Mouse (Mus musculus) forebrain, embryonic 13.5 days (tissue): Measurements from ENCODE around the gene Cemip. TPM values are rescaled to one million over a fixed set of nuclear protein-coding genes. Genes with fewer than 3 reads are reported as not detected.

Source experiments
- ATAC-seq: fragments of 200-750 bp; cut with Nextera tagmentation; 2 replicates; pipeline ENCODE4 v1.8.0; 2017
- H3K27ac ChIP-seq: fragments of 300-500 bp; sonication (generic); 2 replicates; pipeline ENCODE4 v1.5.1; 2015; ENCODE audit warnings: inconsistent platforms, mild to moderate bottlenecking, moderate library complexity
- H3K27me3 ChIP-seq: fragments of 300-500 bp; sonication (generic); 2 replicates; pipeline ENCODE4 v1.6.1; 2015; ENCODE audit warnings: mild to moderate bottlenecking, inconsistent platforms
- H3K36me3 ChIP-seq: fragments of 300-500 bp; sonication (generic); 2 replicates; pipeline ENCODE4 v1.6.1; 2015; ENCODE audit warnings: mild to moderate bottlenecking, inconsistent platforms; ENCODE audit not compliant: poor library complexity, severe bottlenecking
- H3K4me1 ChIP-seq: fragments of 300-500 bp; sonication (generic); 2 replicates; pipeline ENCODE4 v1.6.1; 2015; ENCODE audit warnings: inconsistent platforms
- H3K4me2 ChIP-seq: fragments of 300-500 bp; sonication (generic); 2 replicates; pipeline ENCODE4 v1.6.1; 2015; ENCODE audit warnings: inconsistent platforms, mild to moderate bottlenecking, moderate library complexity
- H3K4me3 ChIP-seq: fragments of 300-500 bp; sonication (generic); 2 replicates; pipeline ENCODE4 v1.5.1; 2015; ENCODE audit warnings: mild to moderate bottlenecking, inconsistent platforms
- H3K9ac ChIP-seq: fragments of 300-500 bp; sonication (generic); 2 replicates; pipeline ENCODE4 v1.6.1; 2015; ENCODE audit warnings: mild to moderate bottlenecking, inconsistent platforms
- H3K9me3 ChIP-seq: fragments of 300-500 bp; sonication (generic); replicated peaks from 2 replicates; pipeline ENCODE4 v1.6.1; 2016; ENCODE audit warnings: inconsistent platforms
- WGBS: fragments of 180-500 bp; shearing (Covaris S2); methylation state at CpG from one replicate; pipeline ENCODE4 v1.1.7; 2015; 5-methylcytosine and 5-hydroxymethylcytosine counted together
- polyA plus RNA-seq: library from polyadenylated mRNA; unstranded; fragments of >200 nt; fragmentation: Nextera tagmentation; extraction: Ambion mirVana; gene quantifications from 2 replicates; pipeline ENCODE4 v1.2.1, GENCODE M21; 2015

Gene Cemip
- polyA plus RNA-seq, 1 experiment from 2014 or later: 0.81 TPM

- Histone ChIP-seq H3K4me1 (no peaks in the 10 kb centered on the region), H3K4me3 (no peak overlapping the region), H3K9me3 (no peaks in the 10 kb centered on the region), H3K4me2 (no peak overlapping the region), H3K36me3 (no peaks in the 10 kb centered on the region), H3K27ac (no peak overlapping the region), H3K9ac (no peak overlapping the region), H3K27me3 (no peaks in the 10 kb centered on the region)
- ATAC-seq: no peak
- 75% methylated on average over 1 of the region's 1 CpGs for WGBS
Observed at GRCm38 (mm10) chr7:83978410-83978809, 107.9 kb downstream of the Cemip start.

- no peak overlapping the region for H3K4me3 ChIP-seq
- 90% methylated on average over 6 of the region's 6 CpGs for WGBS
- no peak overlapping the region for H3K4me2 ChIP-seq
- H3K36me3 ChIP-seq: no peaks in the 10 kb centered on the region
- no peaks in the 10 kb centered on the region for H3K4me1 ChIP-seq
- H3K9ac ChIP-seq: no peak overlapping the region
- no peak for ATAC-seq
- no peaks in the 10 kb centered on the region for H3K9me3 ChIP-seq
- no peak overlapping the region for H3K27ac ChIP-seq
- no peaks in the 10 kb centered on the region for H3K27me3 ChIP-seq
Observed at GRCm38 (mm10) chr7:83976413-83976958, 109.8 kb downstream of the Cemip start.

DNA sequence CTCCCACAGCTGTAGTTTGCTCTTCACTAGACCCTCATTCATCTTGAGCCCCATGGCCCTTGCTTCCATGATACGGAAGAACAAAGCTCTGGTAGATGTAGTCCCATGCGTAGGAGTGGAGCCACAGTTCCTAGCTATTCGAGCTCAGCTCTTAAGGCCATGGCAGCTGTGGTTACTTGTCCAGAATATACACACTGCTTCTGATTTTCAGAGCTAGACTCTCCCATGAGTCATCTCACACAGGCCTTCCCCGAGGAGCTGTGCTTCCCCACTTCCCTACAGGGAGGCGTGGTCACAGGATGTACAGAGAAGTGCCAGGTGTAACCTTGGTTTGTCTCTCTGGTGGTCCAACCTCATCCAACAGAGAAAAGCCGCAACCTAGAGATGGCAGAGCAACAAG is 111.0 kb downstream of the Cemip start:
- Histone ChIP-seq H3K27me3 (no peaks in the 10 kb centered on the region), H3K9me3 (no peaks in the 10 kb centered on the region), H3K27ac (no peak overlapping the region), H3K4me2 (no peak overlapping the region), H3K4me1 (no peaks in the 10 kb centered on the region), H3K36me3 (no peaks in the 10 kb centered on the region), H3K9ac (no peak overlapping the region), H3K4me3 (no peak overlapping the region)
- ATAC-seq: no peak
- WGBS: 87% methylated on average over 6 of the region's 6 CpGs

GRCm38 (mm10) chr7:83972485-83972884 is 113.8 kb downstream of the Cemip start:
- Histone ChIP-seq H3K9me3 (no peaks in the 10 kb centered on the region), H3K4me3 (no peak overlapping the region), H3K36me3 (no peaks in the 10 kb centered on the region), H3K4me1 (no peaks in the 10 kb centered on the region), H3K27me3 (no peaks in the 10 kb centered on the region), H3K4me2 (no peak overlapping the region), H3K27ac (no peak overlapping the region), H3K9ac (no peak overlapping the region)
- no peak for ATAC-seq
- WGBS: 77% methylated on average over 7 of the region's 7 CpGs

GRCm38 (mm10) chr7:83966047-83966818 is 120.1 kb downstream of the Cemip start:
- H3K4me2 ChIP-seq: no peak overlapping the region
- no peaks in the 10 kb centered on the region for H3K36me3 ChIP-seq
- H3K9me3 ChIP-seq: no peaks in the 10 kb centered on the region
- ATAC-seq: no peak
- H3K4me3 ChIP-seq: no peak overlapping the region
- H3K9ac ChIP-seq: no peak overlapping the region
- no peaks in the 10 kb centered on the region for H3K27me3 ChIP-seq
- H3K27ac ChIP-seq: no peak overlapping the region
- 86% methylated on average over 5 of the region's 5 CpGs for WGBS
- H3K4me1 ChIP-seq: no peaks in the 10 kb centered on the region

- Histone ChIP-seq H3K36me3 (no peaks in the 10 kb centered on the region), H3K27ac (no peak overlapping the region), H3K4me1 (no peaks in the 10 kb centered on the region), H3K4me2 (no peak overlapping the region), H3K9me3 (no peaks in the 10 kb centered on the region), H3K4me3 (no peak overlapping the region), H3K27me3 (no peaks in the 10 kb centered on the region), H3K9ac (no peak overlapping the region)
- ATAC-seq: no peak
Observed at GRCm38 (mm10) chr7:83965181-83965580, 121.1 kb downstream of the Cemip start.

DNA sequence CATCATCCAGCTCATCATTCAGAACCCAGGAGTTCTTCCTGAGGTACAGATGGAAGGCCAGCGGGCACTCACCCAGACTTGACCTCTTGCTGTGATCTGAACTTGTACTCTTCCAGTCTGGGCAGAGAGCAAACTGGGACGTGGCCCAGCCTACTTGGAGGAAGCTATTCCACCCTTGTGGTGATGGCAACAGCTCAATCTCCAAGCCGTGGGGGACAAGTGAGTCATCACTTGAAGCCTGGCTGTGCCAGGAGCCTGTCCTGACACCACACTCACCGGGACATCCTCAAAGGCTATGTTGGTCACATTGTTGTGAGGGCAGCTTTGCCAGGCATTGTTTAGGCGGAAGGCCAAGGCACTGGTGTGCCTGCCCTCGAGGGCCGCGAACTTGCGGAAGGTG is 133.8 kb downstream of the Cemip start:
- no peaks in the 10 kb centered on the region for H3K4me1 ChIP-seq
- no peak overlapping the region for H3K9ac ChIP-seq
- H3K4me3 ChIP-seq: no peak overlapping the region
- WGBS: 89% methylated on average over 9 of the region's 9 CpGs
- H3K27ac ChIP-seq: no peak overlapping the region
- H3K36me3 ChIP-seq: no peaks in the 10 kb centered on the region
- H3K27me3 ChIP-seq: no peaks in the 10 kb centered on the region
- H3K4me2 ChIP-seq: no peak overlapping the region
- no peak for ATAC-seq
- no peaks in the 10 kb centered on the region for H3K9me3 ChIP-seq

- H3K9ac ChIP-seq: no peak overlapping the region
- no peak overlapping the region for H3K4me3 ChIP-seq
- 91% methylated on average over 14 of the region's 14 CpGs for WGBS
- no peaks in the 10 kb centered on the region for H3K9me3 ChIP-seq
- no peak for ATAC-seq
- no peaks in the 10 kb centered on the region for H3K27me3 ChIP-seq
- H3K36me3 ChIP-seq: no peaks in the 10 kb centered on the region
- no peaks in the 10 kb centered on the region for H3K4me1 ChIP-seq
- H3K27ac ChIP-seq: no peak overlapping the region
- H3K4me2 ChIP-seq: no peak overlapping the region
Observed at GRCm38 (mm10) chr7:83951327-83951726, 135.0 kb downstream of the Cemip start.

DNA sequence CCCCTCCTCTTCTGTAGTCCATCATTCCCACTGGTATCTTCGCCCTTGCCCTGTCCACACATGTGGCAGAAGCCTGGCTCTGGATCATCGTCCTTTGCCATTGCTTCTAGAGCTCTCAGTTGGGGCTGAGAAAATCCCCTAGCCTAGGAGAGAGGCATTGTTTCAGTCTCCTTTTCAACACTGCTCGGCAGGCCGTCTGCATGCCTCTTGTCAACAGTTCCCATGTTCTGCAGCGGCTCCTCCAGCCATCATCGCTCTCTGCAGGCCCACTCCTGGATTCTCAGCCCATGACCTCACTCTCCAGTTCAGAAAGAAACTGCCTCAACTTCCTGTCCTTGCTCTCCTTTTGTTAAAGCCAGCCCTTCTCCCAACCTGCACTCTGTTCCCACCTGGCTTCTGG is 136.6 kb downstream of the Cemip start:
- no peaks in the 10 kb centered on the region for H3K9me3 ChIP-seq
- ATAC-seq: no peak
- no peaks in the 10 kb centered on the region for H3K27me3 ChIP-seq
- no peak overlapping the region for H3K9ac ChIP-seq
- no peak overlapping the region for H3K27ac ChIP-seq
- no peaks in the 10 kb centered on the region for H3K36me3 ChIP-seq
- no peak overlapping the region for H3K4me2 ChIP-seq
- no peak overlapping the region for H3K4me3 ChIP-seq
- no peaks in the 10 kb centered on the region for H3K4me1 ChIP-seq
- 55% methylated on average over 6 of the region's 6 CpGs for WGBS

GRCm38 (mm10) chr7:83948743-83949142 is 137.6 kb downstream of the Cemip start:
- Histone ChIP-seq H3K36me3 (no peaks in the 10 kb centered on the region), H3K9me3 (no peaks in the 10 kb centered on the region), H3K9ac (no peak overlapping the region), H3K4me3 (no peak overlapping the region), H3K27ac (no peak overlapping the region), H3K4me1 (no peaks in the 10 kb centered on the region), H3K27me3 (no peaks in the 10 kb centered on the region), H3K4me2 (no peak overlapping the region)
- 82% methylated on average over 7 of the region's 7 CpGs for WGBS
- ATAC-seq: no peak

- no peaks in the 10 kb centered on the region for H3K9me3 ChIP-seq
- H3K4me2 ChIP-seq: no peak overlapping the region
- no peaks in the 10 kb centered on the region for H3K27me3 ChIP-seq
- 88% methylated on average over 8 of the region's 8 CpGs for WGBS
- no peaks in the 10 kb centered on the region for H3K4me1 ChIP-seq
- no peak for ATAC-seq
- no peak overlapping the region for H3K27ac ChIP-seq
- no peak overlapping the region for H3K9ac ChIP-seq
- H3K36me3 ChIP-seq: no peaks in the 10 kb centered on the region
- no peak overlapping the region for H3K4me3 ChIP-seq
Observed at GRCm38 (mm10) chr7:83941701-83942101, 144.6 kb downstream of the Cemip start.

DNA sequence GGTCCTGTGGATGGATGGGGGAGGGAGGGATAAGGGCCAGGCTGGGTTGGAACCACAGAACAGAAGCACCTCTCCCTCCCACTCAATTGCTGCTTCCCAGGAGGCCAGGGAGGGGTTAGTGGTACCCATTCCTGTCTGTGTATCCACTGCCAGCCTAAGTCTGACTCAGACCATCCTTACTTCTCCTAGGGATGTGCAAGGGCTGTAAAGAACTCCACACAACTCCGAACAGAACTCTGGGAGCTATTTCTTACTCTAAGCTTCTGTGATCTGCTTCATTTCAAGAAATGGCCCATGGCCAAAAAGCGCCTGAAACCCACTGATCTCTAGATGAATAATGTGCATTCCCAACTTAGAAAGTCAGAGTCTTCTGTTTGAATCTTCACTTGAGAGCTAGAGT is 146.2 kb downstream of the Cemip start:
- Histone ChIP-seq H3K36me3 (no peaks in the 10 kb centered on the region), H3K9me3 (no peaks in the 10 kb centered on the region), H3K27me3 (no peaks in the 10 kb centered on the region), H3K9ac (no peak overlapping the region), H3K4me3 (no peak overlapping the region), H3K27ac (no peak overlapping the region), H3K4me2 (no peak overlapping the region), H3K4me1 (no peaks in the 10 kb centered on the region)
- ATAC-seq: no peak
- 87% methylated on average over 2 of the region's 2 CpGs for WGBS
